Mouse (Mus musculus) heart, postnatal 0 days (tissue): ENCODE measurements around the gene Zmiz2.
"Not testable (repeated sequence)": the region's sequence is repeated elsewhere in the genome, so short reads cannot be mapped to it uniquely, and the experiment has no call there.

Source experiments
- CTCF ChIP-seq: IDR thresholded peaks from 2 replicates; pipeline ENCODE4 v1.5.1; 2016; ENCODE audit warnings: antibody characterized with exemption, control low read depth, low read depth
- EP300 ChIP-seq: IDR thresholded peaks from 2 replicates; pipeline ENCODE4 v1.6.1; 2016; ENCODE audit warnings: antibody characterized with exemption, low read depth

DNA sequence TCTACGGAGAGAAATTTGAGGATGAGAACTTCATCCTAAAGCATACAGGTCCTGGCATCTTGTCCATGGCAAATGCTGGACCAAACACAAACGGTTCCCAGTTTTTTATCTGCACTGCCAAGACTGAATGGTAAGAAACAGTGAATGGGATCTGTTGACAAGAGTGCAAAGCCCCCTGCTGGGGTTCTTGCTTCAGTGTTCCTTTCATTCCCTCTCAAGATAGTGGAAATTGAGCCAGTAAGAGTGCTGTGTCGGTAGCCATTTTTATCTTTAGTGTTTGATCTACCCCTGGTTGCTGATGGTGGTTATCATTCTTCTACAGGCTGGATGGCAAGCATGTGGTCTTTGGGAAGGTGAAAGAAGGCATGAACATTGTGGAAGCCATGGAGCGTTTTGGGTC is 30.3 kb downstream of the Zmiz2 start:
- not testable (repeated sequence) for TF ChIP-seq CTCF, EP300
